Mouse (Mus musculus) erythroblast, adult 5-6 weeks (primary cell): Measurements from ENCODE around the gene Apol6. TPM values are rescaled to one million over a fixed set of nuclear protein-coding genes. Genes with fewer than 3 reads are reported as not detected.
"Not testable (repeated sequence)": the region's sequence is repeated elsewhere in the genome, so short reads cannot be mapped to it uniquely, and the experiment has no call there.

Experiments used
- ATAC-seq: replicated peaks from 2 replicates; pipeline ENCODE4 v1.8.0; 2016; ENCODE audit warnings: moderate number of reproducible peaks, mild to moderate bottlenecking, moderate TSS enrichment, inconsistent platforms; ENCODE audit not compliant: poor library complexity, low FRiP score, severe bottlenecking
- total RNA-seq, 2 experiments: library from RNA; stranded (forward) in 1 of 2; stranded (reverse) in 1 of 2; fragments of 150-400 nt in 1 of 2; fragments of 200-764, 138-1000 nt in 1 of 2; gene quantifications; 2 replicates each; pipeline versions ENCODE4 v1.2.3 to v1.2.4; 2015 to 2017; ENCODE audit warnings: low replicate concordance in 2 of 2

Apol6 gene
- total RNA-seq, 2 experiments from 2014 or later, result not detected

GRCm38 (mm10) chr15:77027675-77028074 lies 16.9 kb upstream of the Apol6 start:
- ATAC-seq, result no peak

DNA sequence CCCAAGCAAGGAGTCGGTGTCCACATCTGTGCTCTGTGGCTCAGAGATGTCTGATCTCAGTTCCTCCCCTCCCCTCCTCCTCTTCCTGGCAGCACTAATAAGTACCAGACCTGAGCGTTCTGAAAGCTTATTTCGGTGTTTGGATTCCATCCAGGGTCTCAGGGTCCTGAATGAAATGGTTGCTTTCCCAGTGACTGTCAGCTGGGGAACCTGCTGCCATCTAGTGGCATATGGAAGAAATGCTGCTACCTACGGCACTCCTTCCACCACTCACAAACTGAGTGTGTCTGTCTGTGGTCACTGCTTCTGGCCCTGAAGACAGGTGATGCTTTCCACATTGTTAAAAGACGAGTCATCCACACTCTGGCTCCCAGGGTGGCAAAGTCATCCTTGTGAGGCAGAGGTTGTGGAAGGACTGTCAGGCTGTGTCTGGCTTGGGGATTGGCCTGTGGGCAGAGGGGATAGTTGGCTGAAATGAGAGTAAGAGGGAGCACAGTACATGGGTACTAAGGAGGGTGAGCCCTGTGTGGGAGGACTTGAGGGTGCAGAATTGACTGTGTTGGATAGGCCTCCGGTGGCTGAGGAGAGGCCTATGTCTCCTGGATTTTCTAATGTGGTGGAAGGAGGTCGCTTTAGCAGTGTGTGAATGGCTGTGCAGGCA lies 15.1 kb upstream of the Apol6 start:
- peak; percentile 70 for ATAC-seq

DNA sequence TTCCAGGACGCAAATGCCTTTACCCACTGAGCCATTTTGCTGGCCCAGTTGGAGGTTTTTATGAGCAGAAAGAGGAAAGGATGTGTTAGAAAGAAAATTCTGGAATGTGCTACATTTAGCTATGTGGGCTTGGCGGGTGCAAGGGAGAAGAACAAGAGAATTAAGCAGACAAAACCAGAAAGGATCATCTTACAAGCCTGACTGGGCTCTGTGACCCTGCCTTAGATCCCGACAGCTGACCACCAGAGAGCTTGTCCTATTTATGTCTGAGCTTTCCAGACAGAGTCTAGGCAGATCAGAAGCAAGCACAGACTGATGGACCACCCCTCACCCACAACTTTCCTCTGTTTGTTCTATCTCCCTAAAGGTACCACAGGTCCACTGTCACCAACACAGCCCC lies 13.3 kb upstream of the Apol6 start:
- no peak for ATAC-seq

DNA sequence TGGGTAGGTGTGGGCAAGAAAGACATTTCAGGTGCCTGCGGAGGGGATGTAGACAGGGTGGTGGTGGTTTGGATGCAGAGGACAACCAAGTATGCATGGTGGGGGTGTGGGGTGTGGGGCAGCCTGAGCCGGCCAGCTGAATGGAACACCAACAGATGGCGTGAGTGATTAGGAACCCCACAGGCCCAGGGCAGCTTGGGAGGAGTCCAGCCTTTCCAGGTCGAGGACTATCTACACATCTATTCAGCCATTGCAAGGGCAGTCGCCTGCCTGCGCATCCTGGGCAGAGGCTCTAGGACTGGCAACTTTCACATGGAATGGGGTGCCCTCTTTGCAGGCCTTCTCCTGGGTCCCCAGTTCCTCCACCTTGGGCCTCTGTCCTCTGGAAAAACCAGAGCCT lies 10.0 kb upstream of the Apol6 start:
- ATAC-seq, result no peak

- ATAC-seq, result no peak
Observed at GRCm38 (mm10) chr15:77035643-77036042, 8.9 kb upstream of the Apol6 start.

GRCm38 (mm10) chr15:77036320-77036988 lies 8.1 kb upstream of the Apol6 start:
- no peak for ATAC-seq

DNA sequence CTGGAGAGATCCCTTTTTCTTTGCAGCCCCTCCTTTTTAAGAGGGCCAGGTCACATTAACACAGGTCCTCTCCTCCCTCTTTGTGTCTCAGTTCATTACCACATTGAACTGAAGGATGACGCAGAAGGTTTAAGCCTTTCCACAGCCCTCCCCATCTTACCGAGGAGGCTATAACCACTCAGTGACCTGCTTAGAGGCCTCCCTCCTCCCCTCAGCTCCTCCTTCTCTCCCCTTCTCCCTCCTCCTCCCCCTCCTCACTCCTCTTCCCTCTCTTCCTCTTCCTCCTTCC lies 7.6 kb upstream of the Apol6 start:
- no peak for ATAC-seq

GRCm38 (mm10) chr15:77037278-77038161 lies 7.0 kb upstream of the Apol6 start:
- ATAC-seq, result no peak

- no peak for ATAC-seq
Observed at GRCm38 (mm10) chr15:77039211-77039700, 5.3 kb upstream of the Apol6 start.

- no peak for ATAC-seq
Observed at GRCm38 (mm10) chr15:77040784-77041183, 3.7 kb upstream of the Apol6 start.

GRCm38 (mm10) chr15:77045609-77046008 lies 1.1 kb downstream of the Apol6 start:
- ATAC-seq, result no peak

DNA sequence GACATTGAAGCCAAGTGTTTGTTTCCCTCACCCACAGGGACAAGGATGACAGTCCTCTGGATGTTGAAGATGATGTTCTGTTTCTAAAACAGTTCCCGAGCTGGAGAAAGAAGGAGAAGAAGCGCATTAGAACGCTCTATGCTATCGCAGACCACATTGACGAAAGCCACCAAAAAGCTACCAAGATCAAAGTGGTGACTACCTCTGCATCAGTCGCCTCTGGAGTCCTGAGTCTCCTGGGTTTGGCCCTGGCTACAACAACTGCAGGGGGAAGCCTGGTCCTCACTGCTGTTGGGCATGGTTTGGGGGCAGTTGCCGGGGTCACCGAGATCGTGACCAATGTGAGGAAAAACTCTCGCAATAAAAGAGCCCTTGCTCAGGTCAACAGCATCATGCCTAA lies 6.0 kb downstream of the Apol6 start, which contains the start of gene Mb:
Gene Mb (minus strand): TSS at position 101 of the 400 bp plus-strand sequence.
- ATAC-seq, result no peak

GRCm38 (mm10) chr15:77052176-77052575 lies 7.6 kb downstream of the Apol6 start:
- ATAC-seq, result no peak

DNA sequence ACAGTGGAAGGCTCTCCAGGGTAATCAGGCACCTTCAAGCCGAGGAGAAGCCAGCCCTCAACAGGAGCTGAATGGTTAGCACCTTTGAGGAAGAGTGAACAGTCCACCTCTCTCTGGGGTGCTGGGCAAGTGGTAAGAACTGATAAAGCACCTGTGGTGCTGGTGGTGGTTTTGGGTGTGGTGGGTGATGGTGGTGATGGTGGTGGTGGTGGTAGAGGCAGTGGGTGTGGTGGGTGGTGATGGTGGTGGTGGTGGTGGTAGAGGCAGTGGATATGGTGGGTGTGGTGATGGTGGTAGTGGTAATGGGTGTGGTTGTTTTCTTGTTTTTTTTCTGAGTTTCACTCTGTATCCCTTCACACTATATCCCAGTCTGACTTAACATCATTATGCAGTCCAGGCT lies 8.5 kb downstream of the Apol6 start:
- ATAC-seq, result peak; percentile 56

DNA sequence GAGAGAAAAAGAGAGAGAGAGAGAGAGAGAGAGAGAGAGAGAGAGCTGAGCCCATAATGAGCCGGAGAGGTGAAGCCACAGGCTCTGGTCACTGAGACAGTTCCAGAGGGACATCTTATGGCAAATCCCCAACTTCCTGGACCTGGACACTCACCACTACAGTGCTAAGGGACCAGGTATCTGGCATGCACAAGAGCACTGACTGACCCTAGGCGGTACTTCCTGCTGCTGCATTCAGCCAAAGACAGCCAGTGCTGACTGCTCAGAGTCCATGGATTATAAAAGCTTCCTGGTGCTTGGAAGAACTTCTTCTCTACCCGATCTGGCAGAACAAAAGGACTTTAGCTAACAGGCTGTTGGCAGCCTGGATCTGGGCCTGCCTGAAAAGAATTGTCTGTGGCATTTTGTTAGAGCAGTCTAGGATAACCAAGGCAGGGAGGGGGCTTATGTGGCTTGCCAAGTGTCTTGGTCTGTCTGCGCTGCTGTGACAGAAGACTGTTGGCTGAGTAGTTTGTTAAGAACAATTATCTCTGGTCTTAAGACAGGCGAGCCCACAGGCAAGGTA lies 10.2 kb downstream of the Apol6 start:
- no peak for ATAC-seq

- ATAC-seq, result no peak
Observed at GRCm38 (mm10) chr15:77056001-77056790, 11.7 kb downstream of the Apol6 start.

- ATAC-seq, result no peak
Observed at GRCm38 (mm10) chr15:77056791-77057051, 12.2 kb downstream of the Apol6 start.

GRCm38 (mm10) chr15:77058566-77058965 lies 14.0 kb downstream of the Apol6 start:
- no peak for ATAC-seq

GRCm38 (mm10) chr15:77059416-77059815 lies 14.9 kb downstream of the Apol6 start:
- ATAC-seq, result not testable (repeated sequence)

- ATAC-seq, result no peak
Observed at GRCm38 (mm10) chr15:77062746-77063145, 18.2 kb downstream of the Apol6 start.
